Mouse (Mus musculus): ENCODE measurements around the gene Galnt6.

GRCm38 (mm10) chr15:100739442-100739841, 10.3 kb upstream of the Galnt6 start:
- TF ChIP-seq CTCF (IDR thresholded peaks at IDR 0.05; ENCODE audit: control insufficient read depth, insufficient read depth, insufficient read length) = no peak
- no peak for TF ChIP-seq MAX (IDR thresholded peaks at IDR 0.05)
- no peak for TF ChIP-seq MYOD1 (IDR thresholded peaks at IDR 0.05; ENCODE audit: control insufficient read depth, insufficient read length, low read depth)
- TF ChIP-seq USF1 (IDR thresholded peaks at IDR 0.05; ENCODE audit: low read depth) = no peak
- TF ChIP-seq MYOG (IDR thresholded peaks at IDR 0.05; ENCODE audit: control insufficient read depth, extremely low read depth, insufficient read length) = no peak
- no peak for TF ChIP-seq FOSL1 (IDR thresholded peaks at IDR 0.05; ENCODE audit: insufficient read depth, low read length, poor library complexity, severe bottlenecking)

Measured in C2C12 (cell line).